Mouse (Mus musculus) layer of hippocampus, adult 11-12 months (tissue): ENCODE measurements around the gene Itgb3bp.

Source experiments
- DNase-seq: peaks from one replicate; pipeline ENCODE4 v3.0.0; 2022; ENCODE audit warnings: low spot score

The Itgb3bp gene

GRCm38 (mm10) chr4:99724331-99724730 is 205.3 kb downstream of the Itgb3bp start:
- no peak for DNase-seq

GRCm38 (mm10) chr4:99717905-99718304 is 211.7 kb downstream of the Itgb3bp start:
- DNase-seq, result no peak

GRCm38 (mm10) chr4:99715783-99716416 is 213.7 kb downstream of the Itgb3bp start:
- no peak for DNase-seq
